Mouse (Mus musculus) granulocyte monocyte progenitor cell, adult 5-6 weeks (primary cell): ENCODE results near the gene Abraxas2. TPM values are rescaled to one million over a fixed set of nuclear protein-coding genes. Genes with fewer than 3 reads are reported as not detected.

ENCODE experiments used
- ATAC-seq: replicated peaks from 2 replicates; pipeline ENCODE4 v1.8.0; 2016; ENCODE audit warnings: mild to moderate bottlenecking, moderate TSS enrichment, inconsistent platforms; ENCODE audit not compliant: poor library complexity, severe bottlenecking
- total RNA-seq, 2 experiments: library from RNA; stranded (forward) in 1 of 2; stranded (reverse) in 1 of 2; fragments of 200-712, 200-1000 nt in 1 of 2; fragments of >200 nt in 1 of 2; fragmentation: Nextera tagmentation in 1 of 2; gene quantifications; 2 replicates each; pipeline ENCODE4 v1.2.3; 2014 to 2017

Abraxas2 gene
- total RNA-seq, 2 experiments from 2014 or later = 36.1 to 44.0 TPM

DNA sequence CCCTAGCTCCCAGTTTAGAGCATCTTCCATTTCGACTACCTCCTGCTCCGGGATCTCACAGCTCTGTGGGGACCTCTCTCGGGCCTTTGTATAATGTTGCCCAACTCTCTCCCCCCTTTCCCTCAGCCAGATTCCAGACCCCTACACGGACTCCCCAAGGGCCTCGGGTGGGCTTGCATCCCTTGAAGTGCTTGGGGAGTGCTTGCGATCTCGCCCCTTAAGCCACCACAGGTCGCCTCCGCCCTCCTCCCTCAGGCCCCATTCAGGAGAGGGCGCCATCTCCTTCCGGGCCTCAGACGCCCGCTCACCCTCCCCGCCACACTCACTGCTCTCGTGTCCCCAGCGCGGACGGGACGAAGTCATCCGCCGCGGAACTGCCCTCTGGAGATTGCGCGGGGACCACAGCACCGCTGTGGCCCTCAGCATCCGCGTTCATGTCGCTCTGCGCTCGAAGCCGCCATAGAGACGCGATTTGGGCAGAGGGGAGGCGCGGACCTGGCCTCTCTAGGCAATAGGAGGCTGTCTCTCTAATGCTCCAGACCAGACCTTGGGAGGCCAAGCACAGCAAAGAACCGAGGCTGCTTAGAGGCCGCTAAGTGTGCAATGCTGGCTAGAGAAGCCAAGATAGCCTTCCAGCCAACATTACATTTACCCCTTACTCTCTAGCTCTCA lies 6.7 kb upstream of the Abraxas2 start, which contains the start of gene Eef1akmt2:
TSS of gene Eef1akmt2 (minus strand) at position 501 of the 672 bp plus-strand sequence.
- ATAC-seq = peak; percentile 97

DNA sequence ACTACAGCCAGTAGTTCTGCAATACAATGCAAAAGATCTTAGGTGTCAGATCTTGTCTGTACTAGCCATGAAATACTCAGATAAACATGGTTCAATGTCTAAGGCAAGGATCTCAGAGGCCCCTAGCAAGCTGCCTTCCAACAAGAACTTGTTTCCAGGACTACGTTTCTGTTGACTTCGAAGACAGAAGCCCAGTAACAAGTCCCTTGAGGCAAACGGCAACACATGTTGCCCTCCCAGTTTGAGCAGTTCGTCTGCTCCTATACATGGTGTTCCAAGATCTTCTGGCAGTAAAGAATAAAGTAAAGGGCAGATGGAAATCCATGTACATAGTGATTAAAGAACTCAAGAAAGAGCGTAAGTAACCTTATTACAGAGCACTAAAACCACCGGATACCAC lies 5.7 kb upstream of the Abraxas2 start:
- no peak for ATAC-seq

DNA sequence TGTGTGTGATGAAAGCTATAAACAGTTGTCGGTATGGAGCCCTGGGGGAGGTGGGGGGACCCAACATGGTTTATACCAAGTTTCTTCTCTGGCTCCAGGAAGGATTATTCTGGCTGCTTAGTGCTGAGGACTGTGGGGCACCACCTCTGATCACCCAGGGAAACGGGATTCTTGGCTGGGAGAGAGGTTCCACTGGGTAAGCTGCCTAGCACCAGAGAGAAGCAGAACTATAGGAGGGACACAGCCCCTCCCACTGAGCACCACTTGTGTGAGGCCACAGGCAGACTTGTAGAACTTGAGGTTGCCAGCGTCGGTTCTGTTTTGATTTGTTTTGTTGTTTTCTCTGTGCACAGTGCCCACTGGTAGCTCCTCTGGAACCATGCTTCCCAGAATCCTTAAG lies 5.1 kb upstream of the Abraxas2 start:
- ATAC-seq = no peak

DNA sequence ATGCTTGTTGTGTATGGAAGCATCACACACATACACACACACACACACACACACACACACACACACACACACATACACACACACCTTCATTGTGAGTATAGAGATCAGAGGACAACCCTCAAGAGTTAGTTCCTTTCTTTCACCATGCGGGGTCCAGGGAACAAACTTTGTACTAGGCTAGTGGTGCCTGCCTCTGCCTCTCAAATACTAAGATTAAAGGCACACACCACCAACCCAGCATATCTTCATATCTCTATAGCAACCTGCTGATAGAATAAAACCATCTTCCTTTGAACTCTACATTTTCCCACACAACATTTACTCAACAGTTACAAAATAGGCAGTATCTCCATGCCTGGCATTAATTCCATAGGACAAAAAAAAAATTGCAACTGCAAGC lies 2.9 kb upstream of the Abraxas2 start:
- no peak for ATAC-seq

GRCm38 (mm10) chr7:132858043-132858608 lies 899 bp upstream of the Abraxas2 start:
- ATAC-seq = no peak

GRCm38 (mm10) chr7:132866316-132866715 lies 7.3 kb downstream of the Abraxas2 start:
- ATAC-seq = peak; percentile 46

GRCm38 (mm10) chr7:132873043-132873442 lies 14.0 kb downstream of the Abraxas2 start:
- 0 out of 2 replicates have a peak, but pooled peaks have one; percentile 20 for ATAC-seq

- ATAC-seq = no peak
These were observed 16.5 kb downstream of the Abraxas2 start for GRCm38 (mm10) chr7:132875391-132876086.

GRCm38 (mm10) chr7:132880276-132880675 lies 21.3 kb downstream of the Abraxas2 start:
- ATAC-seq = no peak

GRCm38 (mm10) chr7:132882343-132882742 lies 23.3 kb downstream of the Abraxas2 start:
- ATAC-seq = peak; percentile 62; the same call in 1 of the 2 replicates

DNA sequence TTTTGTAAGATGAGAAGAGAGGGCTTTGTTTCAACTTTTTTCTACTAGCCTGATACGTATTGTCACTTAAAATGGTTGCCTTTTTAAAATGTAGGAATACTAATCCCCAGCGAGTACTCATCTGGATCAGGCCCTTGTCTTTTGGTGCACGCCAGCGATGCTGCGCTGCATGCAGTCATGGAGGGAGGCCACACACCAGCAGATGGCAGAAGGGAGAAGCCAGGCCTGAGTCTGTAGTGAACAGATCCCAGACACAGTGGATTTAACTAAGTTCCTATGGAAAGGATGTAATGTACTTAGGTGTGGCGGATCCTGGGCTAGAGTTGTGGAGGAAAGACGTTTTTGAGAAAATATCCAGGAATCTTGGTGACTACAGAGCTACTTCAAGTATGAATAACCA lies 25.0 kb downstream of the Abraxas2 start:
- no peak for ATAC-seq

- no peak for ATAC-seq
These were observed 28.2 kb downstream of the Abraxas2 start for GRCm38 (mm10) chr7:132887019-132887804.

- ATAC-seq = no peak
These were observed 29.0 kb downstream of the Abraxas2 start for GRCm38 (mm10) chr7:132888052-132888451.

- no peak for ATAC-seq
These were observed 29.7 kb downstream of the Abraxas2 start for GRCm38 (mm10) chr7:132888518-132889249.

DNA sequence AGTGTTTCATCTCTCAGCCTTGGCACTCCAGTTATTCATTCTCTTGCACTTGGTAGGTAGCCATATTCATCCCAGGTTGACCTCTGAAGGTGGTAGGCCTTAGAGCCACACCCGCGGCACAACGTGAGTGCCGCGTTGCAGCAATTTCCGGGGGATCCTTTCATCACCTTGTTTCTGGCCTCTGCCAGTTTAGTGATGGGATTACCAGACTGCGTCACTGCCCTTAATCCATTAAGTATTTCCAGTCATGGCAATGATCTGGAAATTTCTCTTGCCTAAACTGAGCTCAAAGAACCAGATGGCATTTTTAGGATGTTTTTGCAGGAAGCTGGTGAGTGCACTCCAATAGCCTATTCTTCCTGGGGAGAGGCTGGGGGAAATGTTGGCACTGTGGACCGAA lies 30.7 kb downstream of the Abraxas2 start:
- ATAC-seq = no peak

GRCm38 (mm10) chr7:132890201-132890600 lies 31.2 kb downstream of the Abraxas2 start:
- ATAC-seq = no peak

DNA sequence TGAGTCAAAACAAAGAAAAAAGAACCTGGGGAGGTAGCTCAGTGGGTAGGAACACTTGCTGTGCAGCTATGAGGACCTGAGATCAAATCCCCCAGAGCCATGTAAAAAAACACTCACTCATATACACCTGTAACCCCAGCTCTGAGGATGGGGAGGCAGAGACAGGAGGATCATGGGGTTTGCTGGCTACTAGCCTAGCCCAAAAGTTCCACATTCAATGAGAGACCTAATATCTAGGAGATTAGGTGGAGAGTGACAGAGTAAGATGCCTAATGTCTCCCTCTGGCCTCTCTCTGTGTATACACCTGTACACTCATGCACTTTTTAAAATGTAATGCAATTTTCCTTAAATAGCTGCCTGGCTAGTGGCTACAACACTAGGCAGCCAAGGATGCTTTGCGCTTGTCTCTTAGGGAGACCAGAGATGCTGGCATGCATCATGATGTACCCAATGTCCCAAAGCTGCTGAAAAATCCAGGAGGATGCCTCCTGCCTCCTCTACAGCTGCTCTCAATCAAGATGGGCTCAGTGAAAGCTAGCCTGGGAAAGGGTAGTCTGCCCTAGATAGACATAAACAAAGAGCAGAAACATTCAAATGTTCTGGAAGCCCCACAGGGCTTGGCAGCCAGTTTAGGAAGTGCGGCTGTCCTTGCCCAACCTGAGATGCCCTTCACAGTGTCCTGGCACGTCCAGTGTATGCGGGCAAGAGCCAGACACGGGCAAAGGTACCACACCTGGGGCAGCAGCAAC lies 32.7 kb downstream of the Abraxas2 start:
- ATAC-seq = no peak

- ATAC-seq = no peak
These were observed 33.3 kb downstream of the Abraxas2 start for GRCm38 (mm10) chr7:132892311-132892661.

DNA sequence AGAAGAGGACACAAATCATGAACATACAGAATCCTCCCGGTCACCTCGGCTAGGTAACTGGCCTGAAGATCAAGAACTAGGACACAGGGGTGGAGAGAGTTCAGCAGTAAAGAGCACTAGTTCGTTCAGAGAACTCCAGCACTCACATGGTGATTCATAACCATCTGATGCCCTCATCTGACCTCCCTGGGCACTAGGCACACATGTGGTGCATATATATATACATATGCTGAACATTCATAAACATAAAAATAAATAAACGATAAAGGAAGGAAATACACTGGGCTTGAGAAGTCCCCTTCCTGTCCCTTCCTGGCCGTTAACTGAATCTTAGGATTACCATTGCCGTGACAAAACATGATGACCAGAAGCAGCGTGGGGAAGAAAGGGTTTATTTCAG lies 33.8 kb downstream of the Abraxas2 start:
- no peak for ATAC-seq
